Mouse (Mus musculus) liver, adult (tissue): ENCODE data around the gene Mrgprb1.

Experiments
- GATA4 ChIP-seq: IDR thresholded peaks from 2 replicates; pipeline ENCODE4 v1.6.1; 2014; ENCODE audit warnings: mild to moderate bottlenecking, low read length; ENCODE audit not compliant: insufficient replicate concordance

Gene Mrgprb1

DNA sequence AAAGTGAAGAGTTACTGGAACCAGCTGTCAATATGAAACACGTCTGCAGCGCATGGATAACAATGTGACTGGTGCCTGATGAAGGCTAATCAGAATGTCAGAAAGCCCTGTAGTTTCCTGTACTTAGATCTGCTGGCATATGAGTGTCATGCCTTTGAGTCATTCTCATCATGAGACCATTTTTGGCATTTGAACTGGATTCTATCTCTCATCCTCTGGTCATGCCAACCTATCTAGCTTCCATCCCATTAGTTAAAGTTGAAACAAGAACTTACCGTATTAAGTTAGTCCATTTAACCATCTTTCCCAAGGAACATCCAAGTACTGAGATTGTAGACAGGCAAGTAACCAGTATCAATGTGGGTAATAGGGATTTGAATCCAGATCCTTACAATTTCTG, at the start of gene Mrgprb1:
Mrgprb1 (minus strand) TSS at position 101 of the 400 bp plus-strand sequence.
- TF ChIP-seq GATA4 = no peak

GRCm38 (mm10) chr7:48499221-48499620, 43.1 kb upstream of the Mrgprb1 start, which contains the start of gene Mrgprx2:
Gene Mrgprx2, minus strand, starts transcription at chr7:48499321.
- no peak for TF ChIP-seq GATA4

DNA sequence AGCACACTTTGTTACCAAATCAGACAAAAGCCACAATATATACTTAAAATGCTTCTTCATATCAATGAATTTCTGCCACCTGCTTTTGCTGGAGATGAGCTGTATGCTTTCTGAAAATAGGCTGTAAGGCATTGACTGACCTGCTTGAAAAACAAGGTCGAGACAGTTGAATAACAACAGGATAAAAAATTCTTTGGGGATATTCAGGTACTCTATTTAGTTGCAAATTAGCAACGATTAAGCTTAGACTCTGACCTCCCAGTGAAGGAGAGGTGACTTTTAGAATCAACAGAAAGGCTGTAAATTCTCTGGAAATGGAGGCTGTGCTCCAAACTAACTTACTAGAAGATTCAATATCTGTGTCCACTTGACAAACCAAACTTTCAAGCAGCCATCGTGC, 19.6 kb downstream of the Mrgprb1 start:
- no peak for TF ChIP-seq GATA4
